Mouse (Mus musculus) olfactory bulb, adult 2 months (tissue): ENCODE data around the gene Olfr952. TPM values are rescaled to one million over a fixed set of nuclear protein-coding genes. Genes with fewer than 3 reads are reported as not detected.

Experiments
- H3K27ac ChIP-seq: fragments of 200-500 bp; 2 replicates; pipeline ENCODE4 v1.5.1; 2012; ENCODE audit warnings: low read depth, low read length; ENCODE audit not compliant: insufficient read depth
- H3K4me1 ChIP-seq: fragments of 200-500 bp; 2 replicates; pipeline ENCODE4 v1.6.1; 2012; ENCODE audit warnings: low read length; ENCODE audit not compliant: control insufficient read depth, insufficient read depth
- H3K4me3 ChIP-seq: fragments of 200-500 bp; 2 replicates; pipeline ENCODE4 v1.5.1; 2012; ENCODE audit warnings: mild to moderate bottlenecking, low read depth, low read length, moderate library complexity; ENCODE audit not compliant: insufficient read depth
- CTCF ChIP-seq: fragments of 200-500 bp; IDR thresholded peaks from 2 replicates; pipeline ENCODE4 v1.5.1; 2012; ENCODE audit warnings: low read depth, mild to moderate bottlenecking, low read length, moderate library complexity; ENCODE audit not compliant: insufficient read depth
- POLR2A ChIP-seq: fragments of 200-500 bp; IDR thresholded peaks from 2 replicates; pipeline ENCODE4 v1.6.1; 2012; ENCODE audit warnings: mild to moderate bottlenecking, low read depth, low read length, moderate library complexity; ENCODE audit not compliant: insufficient read depth
- WGBS: fragments of 180-500 bp; shearing (Covaris S2); methylation state at CpG from one replicate; pipeline ENCODE4 v1.1.7; 2018; 5-methylcytosine and 5-hydroxymethylcytosine counted together
- polyA plus RNA-seq: library from polyadenylated mRNA; stranded (reverse); fragments of >200 nt; gene quantifications from 2 replicates; pipeline ENCODE4 v1.2.4, GENCODE M21; 2012; ENCODE audit warnings: low replicate concordance; ENCODE audit not compliant: missing spikeins, insufficient read depth, insufficient read length

Olfr952 gene
- polyA plus RNA-seq, result not detected in 2 replicates

- TF ChIP-seq CTCF (no peak), POLR2A (no peak)
- H3K4me3 ChIP-seq, result no peak within 1 kb of the TSS
- no peaks in the 10 kb centered on the region for H3K4me1 ChIP-seq
- H3K27ac ChIP-seq, result no peak within 1 kb of the TSS
Observed at GRCm38 (mm10) chr9:39427048-39427447, at the start of gene Olfr952. TSS of gene Olfr952 (minus strand) at chr9:39427148.

- Histone ChIP-seq H3K27ac (no peak within 1 kb of the TSS), H3K4me1 (no peaks in the 10 kb centered on the region), H3K4me3 (no peak within 1 kb of the TSS)
- 45% methylated on average over 1 of the region's 1 CpGs for WGBS
- TF ChIP-seq CTCF, result no peak
- no peak for TF ChIP-seq POLR2A
Observed at GRCm38 (mm10) chr9:39471844-39472243, 44.9 kb upstream of the Olfr952 start, which contains the start of gene Olfr955. TSS of gene Olfr955 (minus strand) at chr9:39471944.

- TF ChIP-seq POLR2A (no peak), CTCF (no peak)
- H3K27ac ChIP-seq, result no peak within 1 kb of the TSS
- no peaks in the 10 kb centered on the region for H3K4me1 ChIP-seq
- H3K4me3 ChIP-seq, result no peak within 1 kb of the TSS
- 87% methylated on average over 6 of the region's 6 CpGs for WGBS
Observed at GRCm38 (mm10) chr9:39456401-39456800, 29.5 kb upstream of the Olfr952 start, which contains the start of gene Olfr954. TSS of gene Olfr954 (plus strand) at chr9:39456701.

- WGBS, result 96% methylated on average over 2 of the region's 2 CpGs
- Histone ChIP-seq H3K4me1 (no peaks in the 10 kb centered on the region), H3K4me3 (no peak within 1 kb of the TSS), H3K27ac (no peak within 1 kb of the TSS)
- TF ChIP-seq CTCF (no peak), POLR2A (no peak)
Observed at GRCm38 (mm10) chr9:39387110-39387509, 39.8 kb downstream of the Olfr952 start, which contains the start of gene Olfr951. TSS of gene Olfr951 (plus strand) at chr9:39387410.

Other genes with a start within 250 kb of the Olfr952 start
- not detected in 2 replicates for gene Olfr944, start 225.2 kb downstream of the Olfr952 start, polyA plus RNA-seq
- gene Olfr1537, start 177.2 kb downstream of the Olfr952 start, polyA plus RNA-seq, result not detected in 2 replicates
- not detected in 2 replicates for gene Olfr945, start 150.3 kb downstream of the Olfr952 start, polyA plus RNA-seq
- gene Olfr948, start 101.1 kb downstream of the Olfr952 start, polyA plus RNA-seq, result not detected in 2 replicates
- not detected in 2 replicates for gene Olfr951, start 39.7 kb downstream of the Olfr952 start, polyA plus RNA-seq
- gene Olfr954, start 29.6 kb upstream of the Olfr952 start, polyA plus RNA-seq, result not detected in 2 replicates
- gene Olfr955, start 44.8 kb upstream of the Olfr952 start, polyA plus RNA-seq, result not detected in 2 replicates
- not detected in 2 replicates for gene Olfr44, start 66.8 kb upstream of the Olfr952 start, polyA plus RNA-seq
- gene Olfr957, start 88.7 kb upstream of the Olfr952 start, polyA plus RNA-seq, result not detected in 2 replicates
- not detected in 2 replicates for gene Olfr958, start 126.9 kb upstream of the Olfr952 start, polyA plus RNA-seq
- gene Olfr959, start 148.4 kb upstream of the Olfr952 start, polyA plus RNA-seq, result not detected in 2 replicates
- gene AW551984, start 177.3 kb upstream of the Olfr952 start, polyA plus RNA-seq, result not detected in 2 replicates
- not detected in 2 replicates for gene Olfr148, start 183.5 kb upstream of the Olfr952 start, polyA plus RNA-seq
- gene Olfr960, start 194.2 kb upstream of the Olfr952 start, polyA plus RNA-seq, result not detected in 2 replicates
- gene Olfr961, start 217.9 kb upstream of the Olfr952 start, polyA plus RNA-seq, result not detected in 2 replicates
- gene Olfr963, start 240.1 kb upstream of the Olfr952 start, polyA plus RNA-seq, result not detected in 2 replicates